Mouse (Mus musculus): ENCODE measurements at regions not wholly inside any gene's neighbourhood (a gene's known extent, or its start where the extent isn't known, plus 50 kb on each side); places are given as distances from the start of the nearest gene placed in this dataset.

DNA sequence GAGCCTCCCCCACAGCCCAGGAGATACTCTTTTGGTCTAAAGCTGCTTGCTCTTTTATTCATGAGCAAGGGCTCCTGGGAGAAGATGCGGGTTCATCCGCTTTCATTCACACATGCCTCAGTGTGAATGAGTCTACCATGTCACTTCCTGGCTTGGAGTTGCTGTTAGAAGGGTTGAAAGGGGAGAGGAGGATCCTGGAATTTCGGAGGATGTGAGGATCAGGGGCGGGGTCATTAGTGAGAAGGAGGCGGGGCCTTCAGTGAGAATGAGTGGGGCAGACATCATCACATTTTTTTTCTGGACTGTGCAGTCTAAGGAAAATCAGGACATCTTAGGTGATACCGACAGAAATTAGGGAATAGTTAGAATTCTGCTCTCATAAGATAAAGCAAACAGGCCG, 102.4 kb upstream of the Frmd4a start:
- TF ChIP-seq CTCF (conservative IDR thresholded peaks at IDR 0.05; ENCODE audit: low read length) (no peak), POU5F1 (IDR thresholded peaks at IDR 0.05; ENCODE audit: borderline replicate concordance, low read length) (no peak)
